Mouse (Mus musculus) megakaryocyte, adult 5-6 weeks (primary cell): Measurements from ENCODE around the gene Nicn1. TPM values are rescaled to one million over a fixed set of nuclear protein-coding genes. Genes with fewer than 3 reads are reported as not detected.
A peak's percentile ranks its signal among the peaks of the same experiment; 100 is the strongest.
"Not testable (repeated sequence)": the region's sequence is repeated elsewhere in the genome, so short reads cannot be mapped to it uniquely, and the experiment has no call there.

Source experiments
- ATAC-seq: 2 replicates; pipeline ENCODE4 v1.8.0; 2016; ENCODE audit warnings: mild to moderate bottlenecking, inconsistent platforms; ENCODE audit not compliant: poor library complexity, severe bottlenecking
- total RNA-seq, 2 experiments: library from RNA; stranded (forward) in 1 of 2; stranded (reverse) in 1 of 2; fragments of 153-499, 151-499 nt in 1 of 2; fragments of 221-1000, 200-1000 nt in 1 of 2; gene quantifications; 2 replicates each; pipeline versions ENCODE4 v1.2.3 to v1.2.4; 2015 to 2017

Nicn1 gene
- total RNA-seq (2015) = 3.9 and 4.3 TPM in 2 replicates
- total RNA-seq (2017) = 2.6 and 3.6 TPM in 2 replicates

GRCm38 (mm10) chr9:108290016-108290750 is at the start of gene Nicn1:
Nicn1 (plus strand) TSS chr9:108290429.
- peak; percentile 100 for ATAC-seq

DNA sequence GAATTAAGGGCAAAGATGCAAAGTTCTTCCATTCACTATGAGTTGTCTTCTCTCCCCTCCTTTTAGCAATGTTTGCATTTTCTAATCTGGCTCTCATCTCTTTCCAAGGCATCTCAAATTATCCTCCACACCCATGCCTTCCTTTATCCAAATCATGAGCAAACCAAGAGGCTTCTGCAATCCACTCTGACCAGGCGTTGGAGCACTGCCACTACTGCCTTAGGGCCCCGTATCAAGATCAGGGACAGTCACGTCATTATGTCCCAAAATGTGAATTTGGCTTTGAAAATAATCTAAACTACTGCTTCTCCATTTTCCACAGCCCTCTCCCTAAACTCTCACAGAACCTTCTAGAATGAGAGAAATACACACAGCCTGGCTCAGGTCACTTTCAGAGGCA is 45.7 kb upstream of the Nicn1 start:
- ATAC-seq = no peak

DNA sequence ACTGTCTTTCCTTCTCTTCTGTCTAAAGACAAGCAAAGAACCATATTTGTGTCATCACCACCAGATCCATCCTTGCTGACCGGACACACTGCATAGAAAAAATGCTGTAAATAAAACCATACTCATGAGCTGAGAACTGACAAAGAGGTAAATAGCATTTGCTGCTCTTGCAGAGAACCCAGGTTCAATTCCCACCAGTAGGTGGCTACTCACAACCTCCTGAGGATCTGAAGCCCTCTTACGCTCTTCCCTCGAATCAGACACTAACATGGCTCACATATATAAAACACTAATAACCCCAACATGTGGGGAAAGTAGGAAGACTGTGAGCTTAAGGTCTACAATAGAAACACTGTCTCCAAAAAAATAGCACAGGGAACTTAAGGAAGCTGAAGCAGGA is 45.2 kb upstream of the Nicn1 start:
- ATAC-seq = no peak

GRCm38 (mm10) chr9:108248957-108249356 is 41.3 kb upstream of the Nicn1 start:
- ATAC-seq = no peak

DNA sequence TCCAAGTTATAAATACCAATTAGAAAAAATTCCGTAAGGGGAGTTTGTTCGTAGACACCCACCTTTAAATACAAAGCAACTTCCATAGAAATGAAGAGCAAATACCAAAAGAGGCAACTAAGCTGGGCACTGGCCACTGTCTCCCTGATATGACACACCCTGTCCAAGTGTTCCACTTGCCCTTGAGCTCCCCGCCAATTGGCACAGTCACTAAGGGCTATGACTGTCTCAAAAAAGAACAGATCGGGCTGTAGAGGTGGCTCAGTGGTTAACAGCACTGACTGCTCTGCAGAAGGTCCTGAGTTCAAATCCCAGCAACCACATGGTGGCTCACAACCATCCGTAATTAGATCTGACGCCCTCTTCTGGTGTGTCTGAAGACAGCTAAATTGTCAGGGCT is 38.4 kb upstream of the Nicn1 start:
- no peak for ATAC-seq

- no peak for ATAC-seq
Observed at GRCm38 (mm10) chr9:108252766-108253165, 37.5 kb upstream of the Nicn1 start.

GRCm38 (mm10) chr9:108260526-108260925 is 29.7 kb upstream of the Nicn1 start:
- no peak for ATAC-seq

DNA sequence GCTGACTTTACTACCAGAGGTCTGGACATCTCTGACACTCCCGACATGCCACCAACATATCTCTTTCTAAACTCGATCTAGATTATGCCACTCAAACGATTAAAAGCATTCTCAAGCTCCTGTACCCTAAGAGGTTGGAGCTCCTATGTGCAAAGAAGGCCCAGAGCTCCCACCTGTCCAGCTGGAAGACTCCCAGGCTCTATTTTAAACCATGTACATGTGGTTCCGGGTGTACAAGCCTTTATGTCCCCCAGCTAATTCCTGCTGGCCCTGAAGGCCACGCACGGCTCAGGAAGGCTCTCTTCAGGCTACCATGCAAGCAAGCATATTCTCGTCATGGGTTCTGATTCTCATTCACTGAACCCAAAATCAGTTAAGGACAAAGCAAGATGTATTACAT is 28.4 kb upstream of the Nicn1 start:
- ATAC-seq = no peak

GRCm38 (mm10) chr9:108262494-108263049 is 27.7 kb upstream of the Nicn1 start:
- no peak for ATAC-seq

DNA sequence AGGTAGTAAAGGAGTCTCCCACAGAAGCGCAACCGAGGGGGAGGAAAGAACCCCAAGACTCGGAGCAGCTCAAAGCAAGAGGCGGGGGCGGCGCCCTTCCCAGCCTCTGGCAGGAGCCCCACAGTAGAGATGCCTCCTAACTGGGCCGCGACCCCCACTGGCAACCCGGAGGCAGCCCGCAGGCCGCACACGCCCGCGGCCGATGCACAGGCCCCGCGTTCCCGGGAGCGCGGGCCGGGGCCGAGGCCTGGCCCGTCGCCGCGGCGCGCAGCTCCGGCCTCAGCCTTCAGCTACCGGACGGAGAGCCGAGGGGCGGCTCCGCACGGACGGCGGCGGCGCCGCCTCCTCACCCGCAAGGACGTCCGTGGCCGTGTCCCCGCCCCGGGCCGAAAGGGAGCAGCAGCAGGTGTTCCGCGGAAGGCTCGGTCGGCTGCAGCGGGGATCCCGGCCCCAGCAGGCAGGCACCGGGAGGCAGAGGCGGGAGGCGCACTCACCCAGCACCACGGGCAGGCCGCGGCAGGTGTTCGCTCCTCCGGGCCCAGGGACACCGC is 27.0 kb upstream of the Nicn1 start:
- ATAC-seq = peak; percentile 36

- ATAC-seq = peak; percentile 97
Observed at GRCm38 (mm10) chr9:108263690-108264190, 26.5 kb upstream of the Nicn1 start, which contains the start of gene Dag1. Dag1 (minus strand) TSS chr9:108263958.

- ATAC-seq = 0 out of 2 replicates have a peak, but pooled peaks have one; percentile 0
Observed at GRCm38 (mm10) chr9:108264191-108264921, 25.9 kb upstream of the Nicn1 start.

DNA sequence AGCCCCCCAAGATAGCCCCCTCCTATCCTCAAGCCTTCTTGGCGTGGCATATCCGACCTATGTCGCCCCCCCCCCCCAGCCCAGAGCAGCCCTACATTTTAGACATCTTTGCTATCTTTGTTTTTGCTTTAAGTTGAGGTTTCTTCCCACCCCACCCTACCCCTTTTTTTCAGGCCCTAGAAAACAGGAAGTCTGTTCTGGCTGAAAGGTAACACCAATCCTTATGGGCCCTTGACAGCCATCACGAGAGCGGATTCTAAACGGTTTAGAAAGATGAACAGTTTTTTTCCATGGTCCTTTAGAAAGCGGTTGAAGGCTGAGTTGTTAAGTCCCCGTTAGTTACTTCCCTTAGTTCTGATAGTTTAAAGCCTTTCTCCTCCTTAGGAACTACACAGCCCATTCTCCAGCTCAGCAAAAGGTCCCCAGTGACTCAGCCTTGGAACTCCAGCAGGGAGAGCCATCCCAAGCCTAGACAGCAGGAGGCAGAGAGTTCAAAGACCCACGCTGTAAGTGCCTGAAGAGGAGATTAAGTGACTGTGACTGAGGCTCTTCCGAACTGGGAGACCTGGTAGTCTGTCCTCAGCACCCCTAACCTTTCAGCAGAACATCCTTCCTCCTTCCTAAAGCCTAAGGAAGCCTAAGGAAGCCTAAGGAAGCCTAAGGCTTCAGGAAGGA is 23.8 kb upstream of the Nicn1 start:
- ATAC-seq = no peak

DNA sequence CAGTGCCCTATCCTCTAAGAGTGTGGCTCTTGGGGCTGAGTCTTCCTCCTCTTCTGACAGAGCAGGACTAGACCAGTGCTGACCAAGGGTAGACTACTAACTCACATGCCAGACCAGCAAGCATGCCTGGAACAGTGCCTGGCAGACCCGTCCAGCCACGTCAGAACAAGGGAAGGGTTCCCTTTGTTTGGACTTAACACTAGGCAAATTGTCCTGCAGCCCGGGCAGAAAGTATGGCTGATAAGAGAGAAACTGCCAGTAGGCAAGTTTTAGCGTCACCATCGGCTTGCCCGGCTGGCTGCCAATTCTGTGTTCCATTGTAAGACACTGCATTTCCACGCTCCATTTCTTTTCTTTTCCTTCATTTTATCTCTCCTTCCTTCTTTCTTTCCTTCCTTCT is 22.5 kb upstream of the Nicn1 start:
- no peak for ATAC-seq

GRCm38 (mm10) chr9:108268701-108269100 is 21.5 kb upstream of the Nicn1 start:
- not testable (repeated sequence) for ATAC-seq

DNA sequence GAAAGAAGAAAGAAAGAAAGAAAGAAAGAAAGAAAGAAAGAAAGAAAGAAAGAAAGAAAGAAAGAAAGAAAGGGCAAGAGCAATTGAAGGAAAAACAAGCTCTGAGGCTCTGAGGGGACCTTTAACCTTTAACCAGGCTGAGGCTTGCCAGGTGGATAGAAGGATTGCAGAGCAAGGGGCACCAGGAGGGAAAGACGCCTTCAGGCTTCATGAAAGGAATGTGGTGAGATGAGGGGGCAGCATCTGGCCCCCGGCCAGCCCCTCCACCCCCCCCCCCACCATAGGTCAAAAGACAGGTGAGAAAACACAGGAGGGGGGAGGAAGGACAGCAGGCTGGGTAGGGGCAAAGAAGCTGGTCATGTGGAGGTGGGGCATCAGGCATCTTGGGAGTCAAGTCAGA is 18.3 kb upstream of the Nicn1 start:
- no peak for ATAC-seq

GRCm38 (mm10) chr9:108272691-108273090 is 17.5 kb upstream of the Nicn1 start:
- no peak for ATAC-seq

DNA sequence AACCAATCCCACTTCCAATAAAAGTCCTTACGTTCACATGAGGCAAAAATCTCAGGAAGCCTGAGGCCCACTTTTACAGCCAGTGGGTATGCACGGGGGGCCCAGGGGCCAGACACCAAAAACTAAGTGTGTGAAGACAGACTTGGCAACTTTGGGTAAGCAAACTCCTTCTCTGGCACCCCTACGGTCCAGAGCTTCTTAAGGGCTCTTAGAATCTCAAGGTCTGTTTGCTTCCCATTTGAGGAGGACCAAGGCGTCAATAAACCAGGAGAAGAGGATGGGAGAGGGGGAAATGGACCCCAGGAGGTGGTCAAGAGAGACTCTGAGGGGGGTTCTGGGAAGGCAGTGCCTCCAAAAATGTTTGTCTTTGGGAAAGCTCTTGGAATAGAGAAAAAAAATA is 16.7 kb upstream of the Nicn1 start:
- no peak for ATAC-seq

DNA sequence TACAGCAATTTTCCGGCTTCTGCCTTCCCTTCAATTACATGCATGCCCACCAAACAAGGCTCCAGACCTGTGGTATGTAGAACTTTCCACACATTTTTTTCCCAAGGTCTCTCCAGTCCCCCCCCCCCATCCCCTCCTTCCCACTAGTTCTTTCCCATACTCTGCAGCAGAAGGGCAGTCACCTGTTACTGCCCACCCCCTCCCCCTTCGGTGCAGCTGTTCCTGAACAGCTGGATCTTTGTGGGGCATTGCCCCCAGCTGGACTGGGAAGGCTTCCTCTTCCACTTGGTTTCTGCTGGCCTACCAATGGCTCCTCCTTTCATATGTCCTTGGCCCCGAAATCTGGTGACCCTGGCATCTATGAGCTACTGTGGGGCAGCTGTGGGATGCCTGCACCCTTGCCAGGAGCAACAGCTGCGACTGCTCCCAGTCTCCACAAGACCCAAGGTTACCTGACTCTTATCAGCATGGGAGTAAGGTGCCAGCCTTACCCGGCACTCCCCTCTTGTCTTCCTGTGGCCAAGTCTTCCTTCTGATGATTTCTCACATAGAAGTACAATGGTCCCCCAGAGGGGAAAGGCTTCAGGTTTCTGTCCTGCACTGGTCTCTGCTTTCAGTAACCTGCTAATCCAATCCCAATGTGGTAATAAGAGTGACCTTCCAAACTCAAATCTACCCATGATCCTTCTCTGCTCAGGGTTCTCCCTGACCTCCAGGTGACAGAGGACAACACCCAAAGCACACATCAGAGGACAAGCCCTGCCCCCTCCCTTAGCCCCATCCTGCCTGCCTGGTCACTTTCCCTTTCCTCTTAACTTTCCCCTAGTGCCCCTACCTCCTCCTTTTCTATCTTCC is 15.5 kb upstream of the Nicn1 start:
- no peak for ATAC-seq

DNA sequence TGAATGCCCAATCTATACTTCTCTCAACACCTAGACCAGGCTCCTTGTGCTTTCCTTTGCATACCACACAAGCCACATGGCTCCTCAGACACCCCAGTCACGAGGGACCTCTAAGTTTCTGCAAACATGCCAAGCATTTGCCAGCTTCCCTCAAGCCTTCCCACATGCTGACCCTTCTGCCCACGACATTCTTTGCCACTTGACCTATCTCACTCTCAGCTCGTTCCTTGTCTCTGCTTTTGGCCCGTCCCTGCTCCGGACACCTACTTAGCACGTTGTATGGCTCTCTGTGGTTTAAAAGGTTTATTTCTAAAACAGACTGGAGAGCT is 14.9 kb upstream of the Nicn1 start:
- no peak for ATAC-seq
